Mouse (Mus musculus) left cerebral cortex, adult 9 months (tissue): ENCODE measurements around the gene Wdr44.
"Not testable (repeated sequence)": the region's sequence is repeated elsewhere in the genome, so short reads cannot be mapped to it uniquely, and the experiment has no call there.

Source experiments
- DNase-seq, 2 experiments: peaks; one replicate each; pipeline ENCODE4 v3.0.0; 2022; ENCODE audit warnings: low spot score in 2 of 2

Gene Wdr44

GRCm38 (mm10) chrX:23692722-23693442, at the start of gene Wdr44:
Wdr44 (plus strand) TSS chrX:23693051.
- peak; percentile 90 to 94 for DNase-seq

- DNase-seq = no peak
Measured at GRCm38 (mm10) chrX:23648371-23648770, 44.5 kb upstream of the Wdr44 start.

GRCm38 (mm10) chrX:23662216-23662615, 30.6 kb upstream of the Wdr44 start:
- no peak for DNase-seq

DNA sequence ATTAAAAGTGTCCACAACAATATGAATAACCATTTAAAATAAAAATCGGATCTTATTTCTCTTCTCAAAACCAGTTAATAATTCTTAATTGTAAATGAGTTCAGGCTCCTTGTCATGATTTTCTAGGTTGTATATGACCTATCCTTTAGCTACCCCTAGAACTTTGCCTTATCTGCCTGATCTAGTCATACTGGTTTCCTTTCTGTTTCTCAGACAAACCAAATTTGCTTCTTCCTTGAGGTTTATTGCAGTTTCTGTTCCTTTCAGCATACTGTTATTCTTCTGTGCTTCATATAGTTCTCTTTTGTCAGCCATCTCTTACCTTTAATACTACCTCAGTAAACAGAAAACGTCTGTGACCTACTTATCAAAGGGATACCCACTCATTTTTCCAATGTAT, 19.7 kb upstream of the Wdr44 start:
- no peak for DNase-seq

GRCm38 (mm10) chrX:23675450-23675849, 17.4 kb upstream of the Wdr44 start:
- no peak for DNase-seq

DNA sequence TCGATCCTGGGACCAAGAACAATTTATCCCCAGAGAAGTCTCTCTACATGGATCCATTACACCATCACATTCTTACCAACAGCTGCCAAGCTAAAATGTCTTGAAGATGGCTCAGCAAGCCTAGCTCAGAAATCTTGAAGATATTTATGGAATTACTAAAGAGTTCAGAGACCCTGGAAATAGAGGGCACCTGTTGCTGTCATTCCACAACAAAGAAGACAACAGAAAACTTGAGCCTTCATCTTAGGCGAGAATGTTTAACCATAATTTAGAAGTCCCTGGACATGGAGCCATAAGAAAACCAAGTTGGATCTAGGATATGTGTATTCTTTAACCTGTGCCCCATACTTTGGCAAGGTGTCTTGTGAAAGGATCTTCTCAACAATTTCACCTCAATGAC, 16.3 kb upstream of the Wdr44 start:
- DNase-seq = no peak

GRCm38 (mm10) chrX:23677511-23677910, 15.3 kb upstream of the Wdr44 start:
- no peak for DNase-seq

GRCm38 (mm10) chrX:23692336-23692721, 522 bp upstream of the Wdr44 start:
- DNase-seq = no peak

- DNase-seq = no peak
Measured at GRCm38 (mm10) chrX:23693443-23694400, 871 bp downstream of the Wdr44 start.

DNA sequence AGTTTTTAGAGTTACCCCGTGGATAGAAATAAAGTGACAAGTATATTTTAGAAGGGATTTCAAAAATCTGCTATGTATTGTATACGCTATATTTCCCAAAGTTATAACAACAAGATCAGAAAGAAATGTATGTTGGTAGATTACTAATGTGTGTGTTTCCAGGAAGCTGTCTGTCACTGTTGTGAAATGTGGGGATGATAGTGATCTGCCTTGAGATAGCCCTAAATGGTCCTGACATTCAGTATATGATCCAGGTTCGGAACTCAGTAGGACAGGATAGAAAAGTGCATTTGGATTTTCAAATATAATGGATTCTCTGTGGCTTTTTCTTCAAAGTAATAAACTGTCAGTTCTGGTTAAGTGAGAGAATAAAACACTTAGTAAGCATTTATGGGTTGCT, 1.7 kb downstream of the Wdr44 start:
- DNase-seq = no peak

DNA sequence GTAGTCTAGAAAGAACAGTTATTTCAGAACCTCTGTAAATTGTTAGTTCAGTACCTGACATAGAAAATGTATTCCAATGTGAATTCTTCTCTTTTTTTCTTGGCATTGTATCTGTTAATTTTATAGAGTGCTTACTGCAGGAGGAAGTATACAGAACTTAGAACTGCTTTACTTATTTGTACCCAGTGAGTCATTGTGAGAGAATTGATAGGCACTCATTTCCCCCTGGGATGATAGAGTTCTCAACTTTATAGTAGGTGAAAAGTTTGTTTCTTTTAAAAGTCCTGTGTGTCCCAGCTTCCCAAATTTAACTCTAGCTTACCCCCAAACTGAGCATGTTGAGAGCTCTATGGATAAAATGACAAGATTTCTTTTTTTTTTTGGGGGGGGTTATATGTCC, 2.3 kb downstream of the Wdr44 start:
- DNase-seq = no peak

DNA sequence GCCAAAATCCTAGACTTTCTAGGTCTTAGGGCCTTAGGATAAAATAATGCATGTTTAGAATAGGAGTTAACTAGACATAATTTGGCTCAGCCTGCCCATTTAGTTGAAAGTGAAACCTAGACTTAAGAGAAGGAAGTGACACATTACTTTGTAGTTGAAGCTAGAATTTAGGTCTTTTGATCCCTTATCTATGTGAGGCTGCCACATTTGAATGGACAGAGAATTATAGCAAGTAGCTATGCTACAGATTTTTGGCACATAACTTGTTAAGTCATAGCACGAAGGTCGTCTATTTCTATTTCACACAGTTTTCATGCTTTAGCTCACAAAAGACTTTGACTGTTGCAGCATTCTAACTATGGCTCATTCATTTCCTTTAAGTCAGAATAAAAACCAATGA, 4.5 kb downstream of the Wdr44 start:
- DNase-seq = no peak

GRCm38 (mm10) chrX:23699023-23699422, 6.2 kb downstream of the Wdr44 start:
- no peak for DNase-seq

- no peak for DNase-seq
Measured at GRCm38 (mm10) chrX:23717247-23717646, 24.4 kb downstream of the Wdr44 start.

- no peak for DNase-seq
Measured at GRCm38 (mm10) chrX:23727463-23727862, 34.6 kb downstream of the Wdr44 start.

DNA sequence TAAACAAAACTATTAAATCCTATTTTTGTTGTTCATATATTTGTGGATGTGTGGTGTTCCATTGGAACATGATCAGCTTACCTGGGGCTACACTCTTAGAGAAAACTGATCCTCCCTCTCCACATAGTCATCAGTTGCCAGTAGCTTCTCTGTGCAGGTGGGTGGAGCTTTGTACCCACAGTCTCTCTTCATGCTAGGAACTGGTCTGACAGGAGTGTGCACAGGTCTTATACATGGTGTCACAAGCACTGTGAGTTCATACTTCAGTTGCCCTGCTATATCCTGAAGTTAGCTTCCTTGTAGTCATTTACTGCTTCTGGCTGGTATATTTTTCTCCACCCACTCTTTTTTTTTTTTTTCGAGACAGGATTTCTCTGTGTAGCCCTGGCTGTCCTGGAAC, 61.8 kb downstream of the Wdr44 start:
- DNase-seq = no peak

DNA sequence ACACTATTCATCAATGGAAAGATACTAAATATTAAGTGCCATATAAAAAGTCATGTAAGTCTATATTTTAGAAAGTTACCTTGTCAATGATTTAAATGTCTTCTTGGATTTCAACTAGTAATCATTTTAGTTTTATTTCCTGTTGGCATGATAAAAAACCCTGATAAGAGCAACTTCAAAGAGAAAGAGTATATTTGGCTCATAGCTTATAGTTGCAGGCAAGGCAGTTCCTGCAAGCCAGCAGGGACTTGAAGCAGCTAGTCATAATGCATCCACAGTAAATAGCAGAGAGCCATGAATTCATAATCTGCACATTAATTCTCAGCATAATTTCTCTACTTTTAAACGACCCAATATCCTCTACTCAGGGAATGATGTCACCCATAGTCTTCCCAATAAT, 75.0 kb downstream of the Wdr44 start:
- DNase-seq = no peak

DNA sequence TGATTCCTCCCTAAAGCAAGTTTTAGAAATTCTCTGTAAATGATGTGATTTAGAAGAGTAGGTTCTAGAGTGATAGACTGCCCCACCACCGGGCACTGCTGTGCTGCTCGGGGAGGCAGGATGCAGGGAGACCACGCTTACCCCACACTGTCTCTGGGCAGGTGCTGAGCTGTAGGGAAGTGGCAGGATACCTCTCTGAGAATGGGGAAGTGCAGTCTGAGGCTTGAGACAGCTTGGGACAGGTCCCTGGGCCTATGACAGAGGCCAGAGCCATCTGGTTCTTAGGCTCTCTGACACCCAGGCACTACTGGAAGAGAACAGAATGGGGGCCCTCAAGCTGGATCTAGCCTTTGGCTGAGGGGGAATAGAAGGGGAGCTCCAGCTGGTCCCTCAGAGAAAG, 114.3 kb downstream of the Wdr44 start:
- DNase-seq = no peak

- no peak for DNase-seq
Measured at GRCm38 (mm10) chrX:23810365-23810764, 117.5 kb downstream of the Wdr44 start.

DNA sequence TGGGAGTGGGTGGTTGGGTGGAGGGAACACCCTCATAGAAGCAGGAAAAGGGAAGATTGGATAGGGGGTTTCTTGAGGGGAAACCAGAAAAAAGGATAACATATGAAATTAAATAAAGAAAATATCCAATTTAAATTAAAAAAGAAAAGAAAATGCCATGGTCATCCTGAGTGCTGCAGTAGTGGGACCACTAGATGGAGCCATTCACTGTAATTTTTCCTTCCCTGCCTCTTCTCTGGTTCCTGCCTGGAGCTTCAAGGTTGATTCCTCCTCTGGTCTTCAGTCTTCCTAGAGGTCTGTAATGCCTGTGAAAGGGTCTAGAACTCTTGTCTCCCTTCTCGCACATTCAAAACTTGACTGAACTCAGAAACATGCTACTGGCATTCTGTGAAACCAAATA, 120.4 kb downstream of the Wdr44 start:
- not testable (repeated sequence) for DNase-seq

GRCm38 (mm10) chrX:23822885-23823284, 130.0 kb downstream of the Wdr44 start:
- DNase-seq = not testable (repeated sequence)

GRCm38 (mm10) chrX:23823398-23824023, 130.7 kb downstream of the Wdr44 start:
- no peak for DNase-seq
